Mouse (Mus musculus) heart, embryonic 13.5 days (tissue): ENCODE data around the gene Derl2. TPM values are rescaled to one million over a fixed set of nuclear protein-coding genes. Genes with fewer than 3 reads are reported as not detected.

ENCODE experiments used
- ATAC-seq: fragments of 200-750 bp; cut with Nextera tagmentation; 2 replicates; pipeline ENCODE4 v1.8.0; 2017; ENCODE audit warnings: moderate TSS enrichment; ENCODE audit not compliant: insufficient number of reproducible peaks, low FRiP score, low TSS enrichment; ENCODE audit errors: extremely low read depth
- H3K27ac ChIP-seq: fragments of 300-500 bp; sonication (generic); replicated peaks from 2 replicates; pipeline ENCODE4 v1.5.1; 2015; ENCODE audit warnings: moderate library complexity, mild to moderate bottlenecking, inconsistent platforms
- H3K27me3 ChIP-seq: fragments of 300-500 bp; sonication (generic); replicated peaks from 2 replicates; pipeline ENCODE4 v1.6.1; 2015; ENCODE audit warnings: mild to moderate bottlenecking, inconsistent platforms
- H3K36me3 ChIP-seq: fragments of 300-500 bp; sonication (generic); 2 replicates; pipeline ENCODE4 v1.6.1; 2015; ENCODE audit warnings: mild to moderate bottlenecking, inconsistent platforms
- H3K4me1 ChIP-seq: fragments of 300-500 bp; sonication (generic); 2 replicates; pipeline ENCODE4 v1.6.1; 2015; ENCODE audit warnings: inconsistent platforms
- H3K4me2 ChIP-seq: fragments of 300-500 bp; sonication (generic); 2 replicates; pipeline ENCODE4 v1.6.1; 2015; ENCODE audit warnings: inconsistent platforms, mild to moderate bottlenecking, moderate library complexity
- H3K4me3 ChIP-seq: fragments of 300-500 bp; sonication (generic); 2 replicates; pipeline ENCODE4 v1.5.1; 2015; ENCODE audit warnings: moderate library complexity, mild to moderate bottlenecking, inconsistent platforms
- H3K9ac ChIP-seq: fragments of 300-500 bp; sonication (generic); 2 replicates; pipeline ENCODE4 v1.6.1; 2015; ENCODE audit warnings: inconsistent platforms, mild to moderate bottlenecking, moderate library complexity
- H3K9me3 ChIP-seq: fragments of 300-500 bp; sonication (generic); 2 replicates; pipeline ENCODE4 v1.6.1; 2016; ENCODE audit warnings: inconsistent platforms
- WGBS: fragments of 180-500 bp; shearing (Covaris S2); methylation state at CpG from one replicate; pipeline ENCODE4 v1.1.7; 2015; ENCODE audit warnings: mixed read lengths; 5-methylcytosine and 5-hydroxymethylcytosine counted together
- polyA plus RNA-seq: library from polyadenylated mRNA; unstranded; fragments of >200 nt; fragmentation: Nextera tagmentation; extraction: Ambion mirVana; gene quantifications from 2 replicates; pipeline ENCODE4 v1.2.1, GENCODE M21; 2015

Gene Derl2
- polyA plus RNA-seq, 1 experiment from 2014 or later: 30.8 TPM

- no peak overlapping the region for H3K9ac ChIP-seq
- H3K4me3 ChIP-seq: no peak overlapping the region
- no peaks in the 10 kb centered on the region for H3K9me3 ChIP-seq
- 90% methylated on average over 7 of the region's 7 CpGs for whole genome bisulfite sequencing
- no peak for ATAC-seq
- no peaks in the 10 kb centered on the region for H3K27me3 ChIP-seq
- H3K4me1 ChIP-seq: peaks cover 14% of the 10 kb centered on the region
- H3K4me2 ChIP-seq: no peak overlapping the region
- H3K27ac ChIP-seq: no peak overlapping the region
- peaks cover 78% of the 10 kb centered on the region for H3K36me3 ChIP-seq
These were observed 6.9 kb downstream of the Derl2 start for GRCm38 (mm10) chr11:71012743-71013142.

- H3K27ac ChIP-seq: peak overlapping the region; percentile 20; the same call in 1 of the 2 replicates
- H3K27me3 ChIP-seq: no peaks in the 10 kb centered on the region
- WGBS: 68% methylated on average over 3 of the region's 3 CpGs
- no peak overlapping the region for H3K9ac ChIP-seq
- ATAC-seq: no peak
- no peak overlapping the region for H3K4me3 ChIP-seq
- H3K9me3 ChIP-seq: no peaks in the 10 kb centered on the region
- H3K36me3 ChIP-seq: peaks cover 57% of the 10 kb centered on the region
- no peak overlapping the region for H3K4me2 ChIP-seq
- peaks cover 6% of the 10 kb centered on the region for H3K4me1 ChIP-seq
These were observed 11.3 kb downstream of the Derl2 start for GRCm38 (mm10) chr11:71008321-71008720.

GRCm38 (mm10) chr11:71007831-71008230 lies 11.8 kb downstream of the Derl2 start:
- H3K27me3 ChIP-seq: no peaks in the 10 kb centered on the region
- no peaks in the 10 kb centered on the region for H3K9me3 ChIP-seq
- H3K4me2 ChIP-seq: no peak overlapping the region
- peaks cover 54% of the 10 kb centered on the region for H3K36me3 ChIP-seq
- WGBS: 77% methylated on average over 7 of the region's 7 CpGs
- ATAC-seq: no peak
- H3K4me3 ChIP-seq: no peak overlapping the region
- H3K27ac ChIP-seq: peak overlapping the region; percentile 20
- H3K4me1 ChIP-seq: peaks cover 11% of the 10 kb centered on the region
- no peak overlapping the region for H3K9ac ChIP-seq

GRCm38 (mm10) chr11:71007026-71007425 lies 12.6 kb downstream of the Derl2 start:
- Histone ChIP-seq H3K4me1 (peaks cover 19% of the 10 kb centered on the region), H3K9me3 (no peaks in the 10 kb centered on the region), H3K27me3 (no peaks in the 10 kb centered on the region), H3K4me2 (no peak overlapping the region), H3K36me3 (peaks cover 46% of the 10 kb centered on the region), H3K27ac (peak overlapping the region; percentile 20; the same call in 1 of the 2 replicates), H3K9ac (no peak overlapping the region), H3K4me3 (no peak overlapping the region)
- no peak for ATAC-seq
- WGBS: 86% methylated on average over 6 of the region's 6 CpGs

- no peaks in the 10 kb centered on the region for H3K9me3 ChIP-seq
- H3K27ac ChIP-seq: peak overlapping the region; percentile 32; the same call in 1 of the 2 replicates
- H3K4me2 ChIP-seq: peak overlapping the region; percentile 84
- WGBS: 51% methylated on average over 5 of the region's 5 CpGs
- H3K36me3 ChIP-seq: peaks cover 37% of the 10 kb centered on the region
- peak overlapping the region; percentile 95 for H3K4me3 ChIP-seq
- H3K4me1 ChIP-seq: peaks cover 24% of the 10 kb centered on the region
- no peaks in the 10 kb centered on the region for H3K27me3 ChIP-seq
- ATAC-seq: no peak
- H3K9ac ChIP-seq: peak overlapping the region; percentile 33; the same call in 1 of the 2 replicates
These were observed 14.6 kb downstream of the Derl2 start for GRCm38 (mm10) chr11:71005046-71005445.

GRCm38 (mm10) chr11:71004316-71004773 lies 15.3 kb downstream of the Derl2 start, which contains the start of gene Dhx33:
TSS of gene Dhx33 (minus strand) at chr11:71004437.
- under 1% methylated on average over 35 of the region's 35 CpGs for WGBS
- Histone ChIP-seq H3K27me3 (no peaks in the 10 kb centered on the region), H3K36me3 (peaks cover 37% of the 10 kb centered on the region), H3K9me3 (no peaks in the 10 kb centered on the region), H3K4me3 (peak within 1 kb of the TSS; percentile 95), H3K27ac (peak within 1 kb of the TSS; percentile 84), H3K9ac (peak within 1 kb of the TSS; percentile 84), H3K4me1 (peaks cover 24% of the 10 kb centered on the region), H3K4me2 (peak within 1 kb of the TSS; percentile 84)
- peak; percentile 94 for ATAC-seq

GRCm38 (mm10) chr11:71003611-71004315 lies 15.9 kb downstream of the Derl2 start:
- Histone ChIP-seq H3K4me3 (peak overlapping the region; percentile 95), H3K27me3 (no peaks in the 10 kb centered on the region), H3K4me1 (peaks cover 24% of the 10 kb centered on the region), H3K4me2 (peak overlapping the region; percentile 84), H3K27ac (peak overlapping the region; percentile 84), H3K36me3 (peaks cover 37% of the 10 kb centered on the region), H3K9me3 (no peaks in the 10 kb centered on the region), H3K9ac (peak overlapping the region; percentile 84)
- WGBS: under 1% methylated on average over 48 of the region's 49 CpGs
- ATAC-seq: peak; percentile 69

GRCm38 (mm10) chr11:71001167-71001566 lies 18.5 kb downstream of the Derl2 start:
- Histone ChIP-seq H3K4me1 (peaks cover 24% of the 10 kb centered on the region), H3K27me3 (no peaks in the 10 kb centered on the region), H3K27ac (no peak overlapping the region), H3K9me3 (no peaks in the 10 kb centered on the region), H3K4me3 (no peak overlapping the region), H3K4me2 (no peak overlapping the region), H3K9ac (no peak overlapping the region), H3K36me3 (peaks cover 47% of the 10 kb centered on the region)
- no peak for ATAC-seq
- WGBS: 82% methylated on average over 4 of the region's 4 CpGs

GRCm38 (mm10) chr11:70982557-70983228 lies 36.9 kb downstream of the Derl2 start, which contains the start of gene C1qbp:
TSS of gene C1qbp (minus strand) at chr11:70983026.
- Histone ChIP-seq H3K9ac (peak within 1 kb of the TSS; percentile 88), H3K4me3 (peak within 1 kb of the TSS; percentile 66), H3K27me3 (no peaks in the 10 kb centered on the region), H3K4me2 (peak within 1 kb of the TSS; percentile 85), H3K36me3 (peaks cover 72% of the 10 kb centered on the region), H3K4me1 (peaks cover 16% of the 10 kb centered on the region), H3K9me3 (no peaks in the 10 kb centered on the region), H3K27ac (peak within 1 kb of the TSS; percentile 30; the same call in 1 of the 2 replicates)
- ATAC-seq: peak; percentile 94
- WGBS: under 1% methylated on average over 51 of the region's 64 CpGs

GRCm38 (mm10) chr11:70982030-70982429 lies 37.6 kb downstream of the Derl2 start:
- H3K36me3 ChIP-seq: peaks cover 72% of the 10 kb centered on the region
- ATAC-seq: no peak
- no peak overlapping the region for H3K27ac ChIP-seq
- 9% methylated on average over 12 of the region's 12 CpGs for WGBS
- H3K4me2 ChIP-seq: peak overlapping the region; percentile 85
- peaks cover 16% of the 10 kb centered on the region for H3K4me1 ChIP-seq
- H3K27me3 ChIP-seq: no peaks in the 10 kb centered on the region
- no peaks in the 10 kb centered on the region for H3K9me3 ChIP-seq
- H3K9ac ChIP-seq: peak overlapping the region; percentile 88
- peak overlapping the region; percentile 66 for H3K4me3 ChIP-seq

GRCm38 (mm10) chr11:70980751-70981510 lies 38.7 kb downstream of the Derl2 start:
- H3K9me3 ChIP-seq: no peaks in the 10 kb centered on the region
- WGBS: 86% methylated on average over 14 of the region's 14 CpGs
- no peaks in the 10 kb centered on the region for H3K27me3 ChIP-seq
- peak overlapping the region; percentile 44; the same call in 1 of the 2 replicates for H3K9ac ChIP-seq
- peaks cover 72% of the 10 kb centered on the region for H3K36me3 ChIP-seq
- H3K4me1 ChIP-seq: peaks cover 16% of the 10 kb centered on the region
- H3K4me3 ChIP-seq: peak overlapping the region; percentile 66
- ATAC-seq: no peak
- peak overlapping the region; percentile 85 for H3K4me2 ChIP-seq
- H3K27ac ChIP-seq: no peak overlapping the region
